Mouse (Mus musculus) stomach, embryonic 14.5 days (tissue): Measurements from ENCODE around the gene Hpse2. TPM values are rescaled to one million over a fixed set of nuclear protein-coding genes. Genes with fewer than 3 reads are reported as not detected.

Experiments
- polyA plus RNA-seq: library from polyadenylated mRNA; unstranded; fragments of >200 nt; fragmentation: Nextera tagmentation; extraction: Ambion mirVana; gene quantifications from 2 replicates; pipeline ENCODE4 v1.2.1, GENCODE M21; 2014

Hpse2 gene
- polyA plus RNA-seq, 1 experiment from 2014 or later: 16.1 TPM

Other genes with a start within 250 kb of the Hpse2 start
- 0.32 and 0.77 TPM in 2 replicates for gene Cnnm1, start 52.1 kb upstream of the Hpse2 start, polyA plus RNA-seq
- 21.3 and 21.6 TPM in 2 replicates for gene Got1, start 136.2 kb upstream of the Hpse2 start, polyA plus RNA-seq
- gene Nkx2-3, start 224.0 kb upstream of the Hpse2 start, polyA plus RNA-seq: 5.5 and 6.9 TPM in 2 replicates